Mouse (Mus musculus): Measurements from ENCODE around the gene Anks1.

DNA sequence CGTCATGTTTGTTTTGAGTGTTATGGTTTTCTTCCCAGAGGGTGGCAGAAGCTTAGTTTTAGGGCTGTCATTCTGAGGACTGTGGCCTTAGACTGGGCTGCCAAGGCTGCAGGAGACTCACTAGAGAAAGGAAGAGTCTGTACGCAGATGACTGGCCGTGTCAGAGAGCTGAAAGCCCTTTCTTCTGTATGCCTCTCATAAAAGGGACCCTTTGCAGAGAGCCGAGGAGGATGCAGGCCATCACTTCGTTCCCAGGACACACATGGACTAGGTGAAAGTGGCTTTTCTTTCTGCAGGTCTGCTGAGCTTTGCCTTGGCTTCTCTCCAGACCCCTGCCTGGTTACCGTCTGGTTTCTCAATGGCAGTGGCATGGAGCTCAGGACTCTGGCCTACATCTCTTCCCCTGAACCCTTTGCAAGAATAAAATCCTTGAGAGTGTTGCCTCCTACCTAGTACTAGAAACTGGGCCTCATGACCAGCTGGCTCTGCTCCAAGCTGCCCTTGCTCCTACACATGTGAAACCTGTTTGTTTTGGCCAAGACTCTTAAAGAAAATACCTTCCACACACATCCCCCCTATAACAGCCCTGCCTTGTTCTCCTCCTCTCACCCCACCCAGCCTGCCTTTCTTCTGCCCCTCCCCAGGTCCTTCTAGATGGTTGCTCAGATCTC, 36.6 kb downstream of the Anks1 start:
- TF ChIP-seq CTCF (IDR thresholded peaks at IDR 0.05; ENCODE audit: low read depth, low read length) (no peak), POLR2A (IDR thresholded peaks at IDR 0.05; ENCODE audit: extremely low read depth, insufficient read depth, low read length) (no peak)

All from liver, adult 2 months (tissue).